Mouse (Mus musculus): ENCODE data around the gene AI182371. TPM values are rescaled to one million over a fixed set of nuclear protein-coding genes. Genes with fewer than 3 reads are reported as not detected.

AI182371 gene
- polyA plus RNA-seq, 1 experiment from 2014 or later, result 0.20 TPM

DNA sequence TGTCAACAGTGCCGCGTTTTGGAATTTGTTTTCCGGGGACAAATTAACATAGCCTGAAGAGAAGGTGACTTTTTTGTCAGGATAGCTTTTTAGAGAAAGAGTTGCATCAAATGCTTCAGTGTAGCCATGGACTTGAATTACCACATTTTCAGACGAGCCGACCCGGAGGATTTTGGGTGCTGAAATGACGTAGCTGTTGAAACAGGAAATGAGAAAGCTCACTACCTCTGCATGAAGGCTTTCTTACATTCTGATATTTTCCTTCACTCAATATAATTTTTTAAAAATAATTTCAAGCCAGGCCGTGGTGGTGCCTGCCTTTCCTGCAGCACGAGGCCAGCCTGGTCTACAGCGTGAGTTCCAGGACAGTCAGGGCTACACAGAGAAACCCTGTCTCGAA is 44.1 kb downstream of the AI182371 start:
- H3K27me3 ChIP-seq (replicated peaks; ENCODE audit: control insufficient read depth, insufficient read depth, low read length), result no peaks in the 10 kb centered on the region
- 85% methylated on average over 11 of the region's 11 CpGs for WGBS
- H3K36me3 ChIP-seq (ENCODE audit: control insufficient read depth, insufficient read depth), result no peaks in the 10 kb centered on the region
- no peak for ATAC-seq
- H3K9ac ChIP-seq (ENCODE audit: low read depth, low read length), result no peak overlapping the region
- H3K4me1 ChIP-seq (replicated peaks; ENCODE audit: control insufficient read depth, insufficient read depth, low read length), result no peaks in the 10 kb centered on the region
- no peak for TF ChIP-seq CTCF (IDR thresholded peaks at IDR 0.05; ENCODE audit: low read depth)
- H3K9me3 ChIP-seq (ENCODE audit: control insufficient read depth), result no peaks in the 10 kb centered on the region
- H3K4me3 ChIP-seq (ENCODE audit: low read depth, low read length), result no peak overlapping the region
- H3K27ac ChIP-seq (ENCODE audit: low read depth, low read length), result no peak overlapping the region
- no peak overlapping the region for H3K4me2 ChIP-seq (replicated peaks; ENCODE audit: low read depth)

DNA sequence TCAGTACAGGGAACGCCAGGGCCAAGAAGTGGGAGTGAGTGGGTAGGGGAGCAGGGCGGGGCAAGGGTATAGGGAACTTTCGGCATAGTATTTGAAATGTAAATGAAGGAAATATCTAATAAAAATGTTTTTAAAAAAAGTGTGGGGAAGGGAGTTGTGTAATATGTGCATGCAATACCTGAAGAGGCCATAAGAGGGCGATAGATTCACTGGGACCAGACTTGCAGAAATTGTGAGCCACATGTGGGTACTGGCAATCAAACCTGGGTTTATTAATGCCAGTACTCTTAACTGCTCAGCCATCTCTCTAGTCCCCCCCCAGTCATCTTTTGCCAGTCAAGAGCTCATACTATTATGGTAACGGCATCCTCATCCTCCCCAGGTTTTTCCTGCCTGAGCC is 52.5 kb downstream of the AI182371 start:
- H3K36me3 ChIP-seq (ENCODE audit: control insufficient read depth, insufficient read depth), result no peaks in the 10 kb centered on the region
- no peak overlapping the region for H3K4me2 ChIP-seq (replicated peaks; ENCODE audit: low read depth)
- no peaks in the 10 kb centered on the region for H3K4me1 ChIP-seq (replicated peaks; ENCODE audit: control insufficient read depth, insufficient read depth, low read length)
- WGBS, result 36% methylated on average over 5 of the region's 5 CpGs
- no peak overlapping the region for H3K4me3 ChIP-seq (ENCODE audit: low read depth, low read length)
- H3K27me3 ChIP-seq (replicated peaks; ENCODE audit: control insufficient read depth, insufficient read depth, low read length), result no peaks in the 10 kb centered on the region
- no peak for ATAC-seq
- H3K27ac ChIP-seq (ENCODE audit: low read depth, low read length), result no peak overlapping the region
- no peak overlapping the region for H3K9ac ChIP-seq (ENCODE audit: low read depth, low read length)
- TF ChIP-seq CTCF (IDR thresholded peaks at IDR 0.05; ENCODE audit: low read depth), result peak; percentile 79
- no peaks in the 10 kb centered on the region for H3K9me3 ChIP-seq (ENCODE audit: control insufficient read depth)

DNA sequence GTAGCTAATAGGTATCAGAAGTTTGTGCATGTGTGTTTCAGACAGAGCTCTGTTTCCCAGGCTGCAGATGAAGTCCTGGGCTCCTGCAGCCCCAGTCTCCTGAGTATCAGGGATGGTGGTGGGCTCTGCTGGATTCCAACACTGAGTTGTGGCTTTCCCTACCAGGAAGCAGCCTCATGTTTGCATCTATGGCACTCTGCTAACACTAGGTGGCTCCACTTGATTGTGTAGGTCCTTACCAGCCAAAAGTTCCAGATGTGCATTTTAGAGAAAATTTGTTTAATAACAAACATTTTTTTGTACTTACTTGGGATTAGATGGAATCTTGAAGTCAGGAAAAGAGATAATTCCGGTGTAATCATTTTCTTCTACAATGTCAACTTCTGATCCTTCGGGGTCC is 56.4 kb downstream of the AI182371 start:
- 60% methylated on average over 2 of the region's 2 CpGs for WGBS

DNA sequence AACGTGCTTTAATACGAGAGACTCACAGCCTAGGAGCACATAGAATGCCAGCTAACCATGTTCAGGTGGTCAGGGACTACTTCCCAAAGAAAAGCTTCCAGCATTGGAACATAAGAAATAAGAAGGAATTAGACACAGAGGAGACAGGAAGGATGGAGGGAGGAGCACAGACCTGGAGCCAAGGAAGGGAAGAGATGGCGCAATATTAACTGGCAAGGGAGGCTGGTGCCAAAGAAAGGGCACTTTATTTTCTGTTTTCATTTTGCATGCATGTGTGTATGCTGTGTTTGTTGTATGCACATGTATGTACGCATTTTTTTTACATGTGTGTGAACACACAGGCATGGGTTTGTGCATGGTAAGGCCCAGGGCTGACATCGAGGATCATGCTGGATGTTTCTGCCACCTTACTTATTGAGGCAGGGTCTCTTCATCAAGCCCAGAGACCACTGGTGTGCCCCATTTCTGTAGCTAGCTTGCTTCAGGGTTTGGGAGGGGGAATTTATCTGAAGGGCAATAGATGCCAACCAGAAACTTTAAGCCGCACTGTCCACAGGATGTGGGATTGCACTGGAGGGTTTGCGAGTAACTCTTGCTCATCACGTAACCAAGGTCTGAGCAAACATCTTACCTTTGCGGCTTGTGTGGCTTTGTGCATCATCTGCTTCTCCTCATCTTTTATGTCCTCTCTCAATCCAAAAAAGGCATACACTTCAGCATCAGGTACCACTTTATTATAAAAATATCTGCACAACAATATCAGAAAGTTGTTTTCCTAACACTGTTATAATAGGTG is 62.6 kb downstream of the AI182371 start:
- H3K4me2 ChIP-seq (replicated peaks; ENCODE audit: low read depth), result no peak overlapping the region
- no peak overlapping the region for H3K9ac ChIP-seq (ENCODE audit: low read depth, low read length)
- no peaks in the 10 kb centered on the region for H3K9me3 ChIP-seq (ENCODE audit: control insufficient read depth)
- no peaks in the 10 kb centered on the region for H3K36me3 ChIP-seq (ENCODE audit: control insufficient read depth, insufficient read depth)
- H3K4me3 ChIP-seq (ENCODE audit: low read depth, low read length), result no peak overlapping the region
- H3K4me1 ChIP-seq (replicated peaks; ENCODE audit: control insufficient read depth, insufficient read depth, low read length), result no peaks in the 10 kb centered on the region
- WGBS, result 93% methylated on average over 9 of the region's 9 CpGs
- H3K27ac ChIP-seq (ENCODE audit: low read depth, low read length), result no peak overlapping the region
- no peaks in the 10 kb centered on the region for H3K27me3 ChIP-seq (replicated peaks; ENCODE audit: control insufficient read depth, insufficient read depth, low read length)
- ATAC-seq, result no peak
- TF ChIP-seq CTCF (IDR thresholded peaks at IDR 0.05; ENCODE audit: low read depth), result no peak

More for the DNA sequence above, 56.4 kb downstream of the AI182371 start:
- Histone ChIP-seq H3K9me3 (ENCODE audit: control insufficient read depth) (no peaks in the 10 kb centered on the region), H3K4me2 (replicated peaks; ENCODE audit: low read depth) (no peak overlapping the region), H3K4me3 (ENCODE audit: low read depth, low read length) (no peak overlapping the region), H3K9ac (ENCODE audit: low read depth, low read length) (no peak overlapping the region), H3K4me1 (replicated peaks; ENCODE audit: control insufficient read depth, insufficient read depth, low read length) (no peaks in the 10 kb centered on the region), H3K27me3 (replicated peaks; ENCODE audit: control insufficient read depth, insufficient read depth, low read length) (no peaks in the 10 kb centered on the region), H3K27ac (ENCODE audit: low read depth, low read length) (no peak overlapping the region), H3K36me3 (ENCODE audit: control insufficient read depth, insufficient read depth) (no peaks in the 10 kb centered on the region)
- ATAC-seq, result no peak
- TF ChIP-seq CTCF (IDR thresholded peaks at IDR 0.05; ENCODE audit: low read depth), result peak; percentile 83

Other genes starting within 250 kb of the AI182371 start
- gene Cutal, start 227.1 kb downstream of the AI182371 start, polyA plus RNA-seq (2015; fragmentation: Nextera tagmentation; extraction: Ambion mirVana), result 16.4 and 17.6 TPM in 2 replicates
- 47.5 and 52.2 TPM in 2 replicates for gene Psmd5, start 226.6 kb downstream of the AI182371 start, polyA plus RNA-seq (2015; fragmentation: Nextera tagmentation; extraction: Ambion mirVana)
- 2.7 and 2.9 TPM in 2 replicates for gene Phf19, start 187.5 kb downstream of the AI182371 start, polyA plus RNA-seq (2015; fragmentation: Nextera tagmentation; extraction: Ambion mirVana)
- gene Traf1, start 139.8 kb downstream of the AI182371 start, polyA plus RNA-seq (2015; fragmentation: Nextera tagmentation; extraction: Ambion mirVana), result 1.1 and 1.6 TPM in 2 replicates
- gene Hc, start 40.1 kb downstream of the AI182371 start, polyA plus RNA-seq (2015; fragmentation: Nextera tagmentation; extraction: Ambion mirVana), result 0.14 and 0.20 TPM in 2 replicates
- 9.8 and 11.3 TPM in 2 replicates for gene Cntrl, start 7.9 kb upstream of the AI182371 start, polyA plus RNA-seq (2015; fragmentation: Nextera tagmentation; extraction: Ambion mirVana)
- gene Rab14, start 99.6 kb upstream of the AI182371 start, polyA plus RNA-seq (2015; fragmentation: Nextera tagmentation; extraction: Ambion mirVana), result 364 and 399 TPM in 2 replicates
- gene Gsn, start 154.8 kb upstream of the AI182371 start, polyA plus RNA-seq (2015; fragmentation: Nextera tagmentation; extraction: Ambion mirVana), result 129 and 138 TPM in 2 replicates
- gene Stom, start 235.4 kb upstream of the AI182371 start, polyA plus RNA-seq (2015; fragmentation: Nextera tagmentation; extraction: Ambion mirVana), result 39.9 and 45.6 TPM in 2 replicates